ENCODE assay signal across 26 mouse cellular contexts in the genomic region with DNA sequence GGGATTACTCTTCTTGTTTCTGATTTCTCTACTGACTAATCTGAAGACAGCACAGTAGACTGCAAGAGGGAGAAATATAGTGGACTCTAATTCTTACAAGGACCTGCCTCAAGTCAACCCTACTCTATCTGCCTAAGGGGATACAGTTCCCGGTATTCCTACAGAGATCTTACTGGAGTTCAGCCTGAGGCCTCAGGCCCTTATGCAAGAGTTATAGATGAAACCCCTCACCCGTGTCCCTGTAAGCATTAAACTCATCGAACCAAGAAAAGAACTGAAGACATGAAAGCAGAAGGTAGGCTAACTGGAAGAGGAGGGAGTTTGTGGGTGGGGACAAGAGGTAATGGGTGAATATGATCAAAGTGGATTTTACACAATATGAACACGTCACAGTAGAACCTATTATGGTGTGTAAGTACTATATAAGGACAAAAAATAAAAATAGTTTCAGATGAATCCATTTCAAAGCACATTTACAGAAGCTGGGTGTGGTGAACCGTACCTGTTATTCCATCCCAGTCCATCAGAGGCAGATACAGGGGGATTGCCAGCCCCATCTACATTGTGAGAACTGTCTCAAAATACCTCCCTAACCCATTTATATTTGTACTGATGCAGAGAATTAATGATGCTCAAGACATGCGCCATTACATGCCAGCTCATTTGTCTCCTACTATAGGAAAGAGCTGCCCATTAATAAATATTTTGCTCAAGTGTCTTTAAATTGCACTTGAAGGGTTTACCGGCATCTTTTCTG. TPM values are rescaled to one million over a fixed set of nuclear protein-coding genes. Genes with fewer than 3 reads are reported as not detected.
A peak's percentile ranks its signal among the peaks of the same experiment; 100 is the strongest.
DNase-seq lines count a peak whose midpoint lies in the region; ATAC-seq and TF ChIP-seq lines count a peak whose summit lies in the region.
"Had no signal": no experiment of that assay in that cellular context is flagged by ENCODE, and none has a peak within 500 bp of the region (broad histone marks: within the 10 kb centered on the region; RNA-seq: fewer than 3 reads in every experiment).

No protein-coding gene starts in this region.

- no peaks in the 10 kb centered on the region for H3K4me1 ChIP-seq in hindbrain, embryonic 16.5 days (ENCODE audit: control insufficient read depth, insufficient read depth, low read depth, low read length)
- H3K4me1 ChIP-seq in hindbrain, embryonic 14.5 days (replicated peaks; ENCODE audit: control insufficient read depth, insufficient read depth, low read length): no peaks in the 10 kb centered on the region
- peaks cover 44% of the 10 kb centered on the region for H3K4me1 ChIP-seq in kidney, embryonic 15.5 days
- H3K4me1 ChIP-seq in kidney, postnatal 0 days (replicated peaks; ENCODE audit: insufficient read depth, low read length): no peaks in the 10 kb centered on the region
- no peaks in the 10 kb centered on the region for H3K4me1 ChIP-seq in neural tube, embryonic 12.5 days
- H3K4me1 ChIP-seq: embryonic facial prominence, embryonic 12.5 days; forebrain, embryonic 13.5 days had no signal

- no peaks in the 10 kb centered on the region for H3K27me3 ChIP-seq in hindbrain, embryonic 16.5 days (replicated peaks; ENCODE audit: control insufficient read depth, insufficient read depth, low read length)
- no peaks in the 10 kb centered on the region for H3K27me3 ChIP-seq in hindbrain, embryonic 14.5 days (ENCODE audit: control insufficient read depth, insufficient read depth, low read length)
- no peaks in the 10 kb centered on the region for H3K27me3 ChIP-seq in kidney, embryonic 15.5 days
- no peaks in the 10 kb centered on the region for H3K27me3 ChIP-seq in kidney, postnatal 0 days (ENCODE audit: insufficient read depth, low read length)
- no peaks in the 10 kb centered on the region for H3K27me3 ChIP-seq in neural tube, embryonic 12.5 days (replicated peaks)
- H3K27me3 ChIP-seq: CH12.LX; forebrain, embryonic 13.5 days; Patski had no signal

- H3K9ac ChIP-seq in hindbrain, embryonic 16.5 days (ENCODE audit: low read depth, low read length): no peak overlapping the region
- no peak overlapping the region for H3K9ac ChIP-seq in hindbrain, embryonic 14.5 days
- no peak overlapping the region for H3K9ac ChIP-seq in kidney, embryonic 15.5 days
- no peak overlapping the region for H3K9ac ChIP-seq in kidney, postnatal 0 days (ENCODE audit: low read depth, low read length)
- H3K9ac ChIP-seq in neural tube, embryonic 12.5 days: no peak overlapping the region
- H3K9ac ChIP-seq: embryonic facial prominence, embryonic 12.5 days; forebrain, embryonic 13.5 days had no signal

- no peak overlapping the region for H3K4me2 ChIP-seq in hindbrain, embryonic 16.5 days (ENCODE audit: low read length)
- no peak overlapping the region for H3K4me2 ChIP-seq in hindbrain, embryonic 14.5 days (replicated peaks)
- no peak overlapping the region for H3K4me2 ChIP-seq in kidney, embryonic 15.5 days
- H3K4me2 ChIP-seq in kidney, postnatal 0 days (ENCODE audit: low read length): no peak overlapping the region
- no peak overlapping the region for H3K4me2 ChIP-seq in neural tube, embryonic 12.5 days (replicated peaks)
- H3K4me2 ChIP-seq: embryonic facial prominence, embryonic 12.5 days; forebrain, embryonic 13.5 days had no signal

- no peak for DNase-seq in hindbrain, embryonic 14.5 days (ENCODE audit: low spot score)
- no peak for DNase-seq in kidney, adult 9 months
- peak; percentile 68 for DNase-seq in kidney, postnatal 0 days (ENCODE audit: low spot score)
- no peak for DNase-seq in kidney, postnatal 10 days
- no peak for DNase-seq in neural tube, embryonic 10.5 days (ENCODE audit: extremely low spot score, low spot score)
- DNase-seq: adrenal gland, adult 8-10 months; adrenal gland, postnatal 14 days; adrenal gland, postnatal 36 days; B cell, adult 2 months; cerebellum, adult 11-12 months; cerebellum, adult 2 months; cerebellum, adult 9-10 months; cerebellum, postnatal 10 days; cerebellum, postnatal 25 days had no signal

- 77% methylated on average over 7 of the region's 7 CpGs for WGBS in hindbrain, embryonic 16.5 days
- 84% methylated on average over 7 of the region's 7 CpGs for WGBS in hindbrain, embryonic 14.5 days
- 42% methylated on average over 7 of the region's 7 CpGs for WGBS in kidney, embryonic 15.5 days
- 36% methylated on average over 7 of the region's 7 CpGs for WGBS in kidney, postnatal 0 days
- 81% methylated on average over 7 of the region's 7 CpGs for WGBS in neural tube, embryonic 12.5 days

- 0 out of 2 replicates have a peak, but pooled peaks have one; percentile 40 for ATAC-seq in hindbrain, embryonic 16.5 days
- no peak for ATAC-seq in hindbrain, embryonic 14.5 days (ENCODE audit: low FRiP score)
- ATAC-seq in kidney, embryonic 15.5 days (replicated peaks; ENCODE audit: low FRiP score): peak; percentile 55
- peak; percentile 50 for ATAC-seq in kidney, postnatal 0 days (replicated peaks; ENCODE audit: low FRiP score, low read depth)
- ATAC-seq in neural tube, embryonic 12.5 days (ENCODE audit: low FRiP score, low read depth): 0 out of 2 replicates have a peak, but pooled peaks have one; percentile 13
- ATAC-seq: activated CD4-positive, CD25-positive, alpha-beta regulatory T cell, adult 4 months; CD4-positive, CD25-positive, alpha-beta regulatory T cell, adult 4 months; forebrain, embryonic 13.5 days; Patski had no signal

- no peak overlapping the region for H3K27ac ChIP-seq in hindbrain, embryonic 16.5 days (ENCODE audit: low read depth, low read length)
- no peak overlapping the region for H3K27ac ChIP-seq in hindbrain, embryonic 14.5 days
- peak overlapping the region; percentile 61 for H3K27ac ChIP-seq in kidney, embryonic 15.5 days
- H3K27ac ChIP-seq in kidney, postnatal 0 days: 0 out of 2 replicates have a peak overlapping the region, but pooled peaks have one; percentile 25
- no peak overlapping the region for H3K27ac ChIP-seq in neural tube, embryonic 12.5 days
- H3K27ac ChIP-seq: embryonic facial prominence, embryonic 10.5 days; embryonic facial prominence, embryonic 12.5 days; forebrain, embryonic 13.5 days had no signal

- no peak for TF ChIP-seq CTCF in kidney, postnatal 0 days (IDR thresholded peaks at IDR 0.05; ENCODE audit: low read depth)

- H3K9me3 ChIP-seq in hindbrain, embryonic 16.5 days (ENCODE audit: control insufficient read depth, low read length): no peaks in the 10 kb centered on the region
- H3K9me3 ChIP-seq in hindbrain, embryonic 14.5 days (ENCODE audit: control insufficient read depth, low read length): no peaks in the 10 kb centered on the region
- H3K9me3 ChIP-seq in kidney, embryonic 15.5 days (replicated peaks): no peaks in the 10 kb centered on the region
- H3K9me3 ChIP-seq in kidney, postnatal 0 days (replicated peaks; ENCODE audit: low read length): no peaks in the 10 kb centered on the region
- H3K9me3 ChIP-seq in neural tube, embryonic 12.5 days: no peaks in the 10 kb centered on the region
- H3K9me3 ChIP-seq: embryonic facial prominence, embryonic 10.5 days; embryonic facial prominence, embryonic 12.5 days; forebrain, embryonic 13.5 days; G1E had no signal

- no peak overlapping the region for H3K4me3 ChIP-seq in hindbrain, embryonic 16.5 days (ENCODE audit: low read length)
- no peak overlapping the region for H3K4me3 ChIP-seq in hindbrain, embryonic 14.5 days (replicated peaks; ENCODE audit: low read length)
- H3K4me3 ChIP-seq in kidney, embryonic 15.5 days (replicated peaks): no peak overlapping the region
- no peak overlapping the region for H3K4me3 ChIP-seq in kidney, postnatal 0 days (replicated peaks; ENCODE audit: low read depth, low read length)
- no peak overlapping the region for H3K4me3 ChIP-seq in neural tube, embryonic 12.5 days
- H3K4me3 ChIP-seq: embryonic facial prominence, embryonic 10.5 days; embryonic facial prominence, embryonic 12.5 days; forebrain, embryonic 13.5 days had no signal

- no peaks in the 10 kb centered on the region for H3K36me3 ChIP-seq in hindbrain, embryonic 16.5 days (ENCODE audit: control insufficient read depth, insufficient read depth, low read length)
- H3K36me3 ChIP-seq in hindbrain, embryonic 14.5 days (replicated peaks; ENCODE audit: control insufficient read depth, insufficient read depth): no peaks in the 10 kb centered on the region
- H3K36me3 ChIP-seq in kidney, embryonic 15.5 days: no peaks in the 10 kb centered on the region
- no peaks in the 10 kb centered on the region for H3K36me3 ChIP-seq in kidney, postnatal 0 days (ENCODE audit: insufficient read depth, low read length)
- H3K36me3 ChIP-seq in neural tube, embryonic 12.5 days: no peaks in the 10 kb centered on the region
- H3K36me3 ChIP-seq: embryonic facial prominence, embryonic 10.5 days; embryonic facial prominence, embryonic 12.5 days; G1E had no signal

RNA-seq across cellular contexts. Expression of a gene that starts 17.1 kb away (rescaled TPM):
- polyA plus RNA-seq in hindbrain, embryonic 16.5 days (2015; fragmentation: Nextera tagmentation; extraction: Ambion mirVana): 0.23 and 0.31 TPM in 2 replicates
- polyA plus RNA-seq in hindbrain, embryonic 14.5 days (2014; fragmentation: Nextera tagmentation; extraction: Ambion mirVana): not detected in 2 replicates
- polyA plus RNA-seq in kidney, embryonic 15.5 days (2015; fragmentation: Nextera tagmentation; extraction: Ambion mirVana): not detected in 2 replicates
- polyA plus RNA-seq in kidney, postnatal 0 days (2015; fragmentation: Nextera tagmentation; extraction: Ambion mirVana): 0.28 and 0.33 TPM in 2 replicates
- polyA plus RNA-seq in neural tube, embryonic 12.5 days (2016; fragmentation: Nextera tagmentation; extraction: Ambion mirVana): not detected in 2 replicates
- polyA plus RNA-seq: activated CD4-positive, CD25-positive, alpha-beta regulatory T cell, adult 4 months; CD4-positive, CD25-positive, alpha-beta regulatory T cell, adult 4 months; embryonic facial prominence, embryonic 10.5 days; embryonic facial prominence, embryonic 12.5 days; forebrain, embryonic 11.5 days; forebrain, embryonic 13.5 days; G1E had no signal

RNA-seq across cellular contexts. Expression of a gene that starts 59.5 kb away (rescaled TPM):
- polyA plus RNA-seq in hindbrain, embryonic 16.5 days (2015; fragmentation: Nextera tagmentation; extraction: Ambion mirVana): 5.9 and 6.3 TPM in 2 replicates
- polyA plus RNA-seq in hindbrain, embryonic 14.5 days (2014; fragmentation: Nextera tagmentation; extraction: Ambion mirVana): 6.4 and 6.7 TPM in 2 replicates
- 5.0 and 6.0 TPM in 2 replicates for polyA plus RNA-seq in kidney, embryonic 15.5 days (2015; fragmentation: Nextera tagmentation; extraction: Ambion mirVana)
- polyA plus RNA-seq in kidney, postnatal 0 days (2015; fragmentation: Nextera tagmentation; extraction: Ambion mirVana): 4.9 and 5.0 TPM in 2 replicates
- polyA plus RNA-seq in neural tube, embryonic 12.5 days (2016; fragmentation: Nextera tagmentation; extraction: Ambion mirVana): 4.2 TPM in 2 replicates
- polyA plus RNA-seq: G1E had no signal

Comparison
In these comparisons a context has a peak if more than half of its experiments do, and no peak if none do; other contexts are left out.
1. H3K27ac ChIP-seq: peak in kidney, embryonic 15.5 days (single experiment) and kidney, postnatal 0 days (single experiment); none in hindbrain, embryonic 16.5 days (single experiment), hindbrain, embryonic 14.5 days (single experiment) and neural tube, embryonic 12.5 days (single experiment).